Mouse (Mus musculus): ENCODE measurements around the gene Irak3. TPM values are rescaled to one million over a fixed set of nuclear protein-coding genes. Genes with fewer than 3 reads are reported as not detected.
"Not testable (repeated sequence)": the region's sequence is repeated elsewhere in the genome, so short reads cannot be mapped to it uniquely, and the experiment has no call there.

The Irak3 gene
- 48.1 and 59.9 TPM in 2 replicates for total RNA-seq (2017)

DNA sequence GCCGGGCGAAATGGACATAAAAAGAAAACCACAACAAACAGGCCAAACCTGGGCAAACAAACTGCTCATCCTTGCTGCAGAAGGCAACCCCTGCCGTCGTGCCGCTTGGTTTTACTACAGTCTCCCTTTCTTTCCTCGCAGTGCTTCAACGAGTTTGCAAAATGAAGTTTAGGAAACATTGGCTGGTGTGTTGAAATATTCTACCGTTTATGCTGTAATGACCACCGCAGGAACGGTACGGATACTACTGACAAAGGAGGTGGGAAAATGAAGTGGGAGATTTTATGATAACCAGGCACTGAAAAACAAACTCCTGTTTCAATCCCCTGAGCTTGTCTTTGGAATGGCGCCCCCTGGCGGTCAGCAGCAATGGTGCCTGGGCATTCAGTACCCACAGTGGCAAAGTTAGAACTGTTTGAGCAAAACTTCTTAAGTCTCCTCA lies at the start of gene Irak3:
Gene Irak3 (minus strand): TSS at position 170 of the 442 bp plus-strand sequence.
- ATAC-seq (ENCODE audit: extremely low read depth, insufficient number of reproducible peaks, low FRiP score, poor library complexity, severe bottlenecking), result peak; percentile 70

DNA sequence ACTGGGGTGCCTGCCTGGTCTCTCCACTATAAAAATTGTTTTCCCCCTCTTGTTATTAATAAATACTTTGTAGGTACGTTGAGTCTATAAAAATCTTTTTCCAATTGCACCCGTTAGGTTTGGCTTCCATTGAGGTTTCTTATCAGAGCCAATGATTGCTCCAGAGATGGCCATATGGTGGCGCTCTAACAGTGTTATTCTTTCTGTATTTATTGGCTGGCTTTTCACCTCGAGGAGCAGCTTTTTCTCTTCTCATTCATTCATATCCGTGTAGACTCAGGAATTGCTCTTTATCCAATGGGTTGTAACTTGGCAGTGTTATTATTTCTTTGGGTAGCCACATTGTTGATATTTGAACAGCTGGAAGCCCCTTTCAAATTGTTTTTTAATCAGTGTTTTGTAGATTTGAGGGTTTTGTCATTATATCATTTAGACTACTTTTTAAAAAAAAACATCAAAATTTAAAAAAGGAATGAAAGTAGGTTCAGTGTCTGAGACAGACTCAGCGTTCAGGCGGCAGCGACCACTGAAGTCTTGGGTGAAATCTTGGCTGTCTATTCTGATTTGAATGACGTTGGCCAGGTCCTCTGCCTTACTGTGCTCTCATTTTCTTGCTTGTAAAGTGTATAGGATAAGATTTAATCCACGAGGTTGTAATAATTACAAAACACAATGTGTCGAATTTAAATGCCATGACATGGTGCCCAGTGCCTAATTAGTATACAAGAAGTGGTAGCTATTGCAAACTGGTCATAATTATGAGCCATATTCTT lies 49.2 kb upstream of the Irak3 start:
- ATAC-seq (ENCODE audit: extremely low read depth, insufficient number of reproducible peaks, low FRiP score, poor library complexity, severe bottlenecking), result no peak

- peak; percentile 95 for ATAC-seq (ENCODE audit: extremely low read depth, insufficient number of reproducible peaks, low FRiP score, poor library complexity, severe bottlenecking)
Measured at GRCm38 (mm10) chr10:120246994-120247750, 45.2 kb upstream of the Irak3 start.

GRCm38 (mm10) chr10:120245681-120246080 lies 43.8 kb upstream of the Irak3 start:
- ATAC-seq (ENCODE audit: extremely low read depth, insufficient number of reproducible peaks, low FRiP score, poor library complexity, severe bottlenecking), result no peak

DNA sequence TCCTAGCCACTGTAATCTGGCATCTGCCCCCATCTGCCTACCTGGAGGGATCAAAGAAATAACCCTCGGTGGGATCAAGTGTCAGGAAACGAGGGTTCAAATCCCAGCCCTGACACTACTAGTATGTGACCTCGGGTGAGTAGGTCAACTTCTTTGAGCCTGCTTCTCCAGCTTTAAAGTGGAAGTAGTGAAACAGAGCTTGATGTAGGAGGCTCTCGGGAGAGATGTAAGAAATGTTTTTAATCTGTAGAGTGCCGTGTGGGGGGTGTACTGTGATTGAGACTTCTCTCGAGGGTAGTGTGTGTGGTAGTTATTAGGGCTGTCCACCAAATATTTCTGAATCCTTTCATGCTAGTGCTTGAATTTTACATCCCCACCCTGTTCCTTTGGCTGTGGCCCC lies 40.5 kb upstream of the Irak3 start:
- ATAC-seq (ENCODE audit: extremely low read depth, insufficient number of reproducible peaks, low FRiP score, poor library complexity, severe bottlenecking), result no peak

DNA sequence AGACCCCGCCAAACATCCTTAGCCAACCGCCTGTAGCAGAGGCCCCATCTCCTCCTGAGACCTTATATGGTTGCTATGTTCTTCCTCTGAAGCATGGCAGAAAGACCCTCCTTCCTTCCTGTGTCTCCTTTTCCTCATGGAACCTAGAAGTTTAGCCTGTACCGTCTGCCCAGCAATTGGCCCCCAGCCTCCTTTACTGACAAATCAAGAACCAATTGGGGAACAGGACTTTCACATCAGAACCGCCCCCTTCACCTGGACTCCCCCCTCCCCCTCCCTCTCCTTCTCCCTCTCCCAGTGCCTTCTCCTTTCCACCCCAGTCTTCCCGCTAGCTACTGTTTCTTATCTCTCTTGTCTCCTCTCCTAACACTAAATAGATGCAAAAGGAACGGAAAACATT lies 37.5 kb upstream of the Irak3 start:
- no peak for ATAC-seq (ENCODE audit: extremely low read depth, insufficient number of reproducible peaks, low FRiP score, poor library complexity, severe bottlenecking)

- no peak for ATAC-seq (ENCODE audit: extremely low read depth, insufficient number of reproducible peaks, low FRiP score, poor library complexity, severe bottlenecking)
Measured at GRCm38 (mm10) chr10:120238241-120238640, 36.3 kb upstream of the Irak3 start.

- ATAC-seq (ENCODE audit: extremely low read depth, insufficient number of reproducible peaks, low FRiP score, poor library complexity, severe bottlenecking), result no peak
Measured at GRCm38 (mm10) chr10:120236855-120237254, 34.9 kb upstream of the Irak3 start.

DNA sequence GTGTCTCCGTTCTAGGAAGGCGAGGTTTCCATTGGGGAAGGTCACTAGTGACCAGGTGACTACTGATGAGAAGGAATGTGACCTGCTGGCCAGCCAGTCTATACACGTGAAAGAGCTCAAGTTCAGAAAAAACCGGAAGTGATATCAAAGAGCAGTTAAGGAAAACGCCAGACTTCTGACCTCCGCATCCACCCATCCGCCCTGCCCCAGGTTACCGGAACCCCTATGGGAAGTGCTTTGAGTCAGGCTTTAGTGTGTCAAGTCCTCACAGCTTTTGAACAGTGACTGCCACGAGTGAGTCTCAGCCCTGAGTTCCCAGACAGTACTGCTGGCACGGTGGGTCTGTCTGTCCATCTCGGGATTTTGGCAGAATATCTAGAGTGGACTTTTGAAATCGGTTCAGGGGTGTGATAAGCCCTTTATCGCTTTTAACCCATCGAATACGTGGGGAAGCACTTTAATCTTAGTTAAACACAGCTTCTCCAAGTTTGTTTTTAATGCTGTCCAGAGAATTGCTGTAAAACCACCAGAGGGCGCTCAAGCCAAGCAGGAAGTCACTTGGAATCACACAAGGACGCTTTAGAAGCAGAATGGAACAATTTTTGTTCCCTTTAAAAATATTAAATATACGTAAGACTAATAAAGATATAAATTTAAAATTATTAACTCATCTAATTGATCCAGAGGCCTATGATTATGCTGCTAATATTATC lies 31.9 kb upstream of the Irak3 start:
- peak; percentile 22; the same call in 1 of the 2 replicates for ATAC-seq (ENCODE audit: extremely low read depth, insufficient number of reproducible peaks, low FRiP score, poor library complexity, severe bottlenecking)

GRCm38 (mm10) chr10:120231718-120232117 lies 29.8 kb upstream of the Irak3 start:
- ATAC-seq (ENCODE audit: extremely low read depth, insufficient number of reproducible peaks, low FRiP score, poor library complexity, severe bottlenecking), result peak; percentile 57

DNA sequence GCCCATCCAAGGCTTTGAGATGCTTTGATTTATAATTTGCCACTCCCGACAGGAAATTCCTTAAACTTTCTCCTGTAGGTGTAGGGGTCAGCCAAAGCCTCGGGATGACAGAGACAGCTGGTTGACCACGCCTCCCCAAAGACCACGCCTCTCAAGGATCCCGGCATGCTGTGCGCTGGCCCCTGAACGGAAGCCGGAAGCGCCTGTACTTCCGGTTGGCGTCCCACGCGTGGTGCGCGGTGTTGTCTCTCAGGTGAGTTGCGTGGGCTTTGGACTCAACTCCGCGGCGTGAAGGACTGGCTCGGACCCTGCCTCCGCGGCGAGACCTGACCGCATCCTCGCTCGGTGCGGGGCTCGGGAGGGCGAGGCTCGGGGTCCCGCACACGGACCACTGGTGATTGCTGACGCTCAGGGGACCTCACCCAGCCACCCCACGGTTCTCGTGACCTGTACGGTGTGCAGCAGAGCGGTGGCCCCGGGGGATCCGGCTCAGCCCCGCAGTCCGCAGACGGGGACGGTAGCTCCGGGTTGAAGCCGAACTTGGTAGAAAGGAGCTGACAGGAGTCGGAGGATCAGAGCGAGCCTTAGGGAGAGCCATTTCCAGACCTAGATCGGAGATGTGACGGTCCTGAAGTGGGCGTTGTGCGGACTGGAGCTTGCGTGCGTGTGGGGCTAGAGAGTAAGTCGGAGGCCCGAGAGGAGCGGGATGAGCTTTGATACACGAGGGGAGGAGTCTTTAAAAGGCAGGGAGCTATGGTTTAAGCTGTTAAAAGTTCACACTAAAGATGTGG lies 25.1 kb upstream of the Irak3 start, which contains the start of gene Llph:
Gene Llph (plus strand): TSS at position 200 of the 791 bp plus-strand sequence.
- peak; percentile 95 for ATAC-seq (ENCODE audit: extremely low read depth, insufficient number of reproducible peaks, low FRiP score, poor library complexity, severe bottlenecking)

- ATAC-seq (ENCODE audit: extremely low read depth, insufficient number of reproducible peaks, low FRiP score, poor library complexity, severe bottlenecking), result no peak
Measured at GRCm38 (mm10) chr10:120220776-120221175, 18.8 kb upstream of the Irak3 start.

DNA sequence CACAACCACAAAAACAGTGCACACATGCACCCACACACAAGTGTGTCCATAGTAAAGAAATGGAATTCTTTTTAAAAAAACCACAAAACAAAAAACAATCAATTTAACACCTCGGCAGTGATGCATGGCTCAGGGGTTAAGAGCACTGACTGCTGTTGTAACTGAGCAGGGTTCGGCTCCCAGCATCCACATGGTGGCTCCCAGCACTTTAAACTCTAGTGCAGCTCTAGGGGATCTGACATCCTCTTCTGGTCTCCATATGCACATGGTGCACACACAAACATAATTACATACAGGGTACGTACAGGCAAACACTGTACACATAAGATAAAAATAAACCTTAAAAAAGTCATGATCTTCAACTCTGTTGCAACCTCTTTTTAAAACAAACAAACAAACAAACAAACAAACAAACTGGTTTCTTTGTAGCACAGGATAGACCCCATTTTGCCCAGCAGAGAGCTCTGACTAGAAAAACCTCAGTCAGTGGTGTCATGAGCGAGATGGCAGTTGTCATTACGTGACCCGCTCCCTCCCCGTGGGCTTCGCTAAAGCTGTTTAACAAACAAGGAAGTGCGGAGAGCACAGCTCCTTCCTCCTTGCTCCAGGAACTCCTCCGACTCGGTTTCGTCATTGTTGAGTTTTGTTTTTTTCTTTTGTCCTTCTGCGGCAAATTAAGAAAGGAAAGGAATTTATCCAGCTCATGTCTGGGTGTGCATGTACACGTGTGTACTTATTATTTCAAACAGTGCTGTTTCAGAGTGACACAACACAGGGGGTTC lies 17.8 kb upstream of the Irak3 start:
- ATAC-seq (ENCODE audit: extremely low read depth, insufficient number of reproducible peaks, low FRiP score, poor library complexity, severe bottlenecking), result peak; percentile 88

DNA sequence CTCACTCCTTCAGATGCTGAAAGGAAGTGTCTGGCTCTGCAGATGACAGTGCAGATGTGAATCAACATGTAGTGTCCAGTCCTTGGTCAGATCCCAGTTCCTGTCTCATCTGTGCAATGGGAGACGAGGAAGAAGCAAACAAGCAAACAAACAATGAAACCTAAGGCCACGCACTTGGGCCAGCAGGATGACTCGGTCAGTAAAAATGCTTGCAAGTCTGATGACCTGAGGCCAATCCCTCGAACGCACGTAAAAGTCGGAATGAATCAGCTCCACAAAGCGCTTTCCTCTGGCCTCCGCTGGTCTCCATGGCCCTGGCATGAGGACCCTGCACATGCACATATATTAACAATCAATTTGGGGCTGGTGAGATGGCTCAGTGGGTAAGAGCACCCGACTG lies 17.1 kb upstream of the Irak3 start:
- no peak for ATAC-seq (ENCODE audit: extremely low read depth, insufficient number of reproducible peaks, low FRiP score, poor library complexity, severe bottlenecking)

GRCm38 (mm10) chr10:120217099-120217498 lies 15.2 kb upstream of the Irak3 start:
- not testable (repeated sequence) for ATAC-seq (ENCODE audit: extremely low read depth, insufficient number of reproducible peaks, low FRiP score, poor library complexity, severe bottlenecking)

- ATAC-seq (ENCODE audit: extremely low read depth, insufficient number of reproducible peaks, low FRiP score, poor library complexity, severe bottlenecking), result no peak
Measured at GRCm38 (mm10) chr10:120210096-120210495, 8.2 kb upstream of the Irak3 start.

GRCm38 (mm10) chr10:120209539-120209925 lies 7.6 kb upstream of the Irak3 start:
- ATAC-seq (ENCODE audit: extremely low read depth, insufficient number of reproducible peaks, low FRiP score, poor library complexity, severe bottlenecking), result peak; percentile 32; the same call in 1 of the 2 replicates
